Mouse (Mus musculus): ENCODE results near the gene Pigg.

Pigg gene

DNA sequence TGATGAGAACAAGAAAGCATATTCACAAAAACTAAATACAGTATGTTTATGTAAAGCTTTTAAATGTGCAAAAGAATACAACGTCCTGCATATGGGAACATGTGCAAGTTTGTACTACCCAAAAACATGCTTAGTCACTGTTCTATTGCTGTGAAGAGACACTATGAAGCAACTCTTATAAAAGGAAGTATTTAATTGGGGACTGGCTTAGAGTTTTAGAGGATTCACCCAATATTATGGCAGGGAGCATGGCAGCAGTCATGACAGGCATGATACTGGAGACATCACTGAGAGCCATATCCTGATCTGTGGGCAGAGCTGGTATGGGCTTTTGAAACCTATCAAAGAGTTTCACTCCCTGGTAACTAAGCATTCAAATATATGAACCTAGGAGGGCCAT is 45.5 kb downstream of the Pigg start:
- CTCF ChIA-PET: no interaction called here

DNA sequence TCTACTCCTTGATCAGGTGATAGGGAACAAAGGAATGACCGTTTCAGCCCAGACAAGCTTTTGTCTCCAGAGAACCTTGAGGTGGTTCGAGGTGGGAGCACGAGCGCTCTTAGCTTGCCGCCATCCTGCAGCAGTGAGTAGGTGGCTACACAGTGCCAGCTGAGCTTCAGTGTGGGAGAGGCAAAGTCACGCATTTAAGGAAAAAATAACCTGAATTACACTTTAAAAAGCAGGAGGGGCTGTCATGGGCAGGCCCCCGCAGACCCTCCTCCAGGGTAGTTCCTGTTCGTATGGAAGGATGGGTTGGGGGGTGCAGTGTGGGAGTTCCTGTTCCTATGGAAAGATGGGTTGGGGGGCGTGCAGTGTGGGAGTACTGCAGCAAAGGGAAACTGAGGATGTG is 47.1 kb downstream of the Pigg start:
- CTCF ChIA-PET: no interaction called here

DNA sequence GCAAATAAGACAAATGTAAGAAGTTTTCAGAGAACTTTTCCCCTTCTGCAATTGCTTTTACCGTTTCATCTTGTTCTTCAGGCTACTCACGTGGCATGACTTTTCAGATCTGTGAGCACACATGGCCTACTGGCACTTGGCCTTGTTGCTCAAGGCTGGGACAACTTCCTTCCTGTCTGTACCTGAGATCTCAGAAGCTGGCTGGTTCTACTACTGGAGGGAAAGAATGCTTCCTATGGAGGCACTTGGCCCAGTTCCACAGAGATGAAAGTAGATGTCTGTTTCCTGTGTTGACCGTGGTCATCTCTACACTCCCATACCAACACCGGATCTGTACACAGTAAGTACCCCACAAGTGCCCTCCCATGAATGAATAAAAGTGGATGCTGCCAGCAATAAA is 47.8 kb downstream of the Pigg start:
- CTCF ChIA-PET: no interaction called here

DNA sequence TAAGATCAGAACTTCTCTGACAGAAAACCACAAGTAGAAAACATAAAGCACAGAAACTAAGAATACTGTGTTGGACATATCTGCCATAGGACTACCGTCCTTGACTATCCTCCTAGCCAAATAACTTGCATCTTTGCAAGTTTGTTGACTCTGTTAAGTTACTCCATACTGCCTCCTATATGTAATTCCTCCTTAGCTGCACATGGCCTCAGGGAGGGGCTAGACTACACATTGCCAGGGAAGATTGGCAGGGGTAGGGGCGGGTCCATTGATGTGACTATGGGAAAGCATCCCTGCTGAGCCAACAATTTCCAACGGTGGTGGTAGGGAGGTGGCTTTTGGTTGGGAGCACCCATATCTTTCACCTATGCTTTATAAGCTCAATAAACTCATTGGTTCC is 49.9 kb downstream of the Pigg start:
- CTCF ChIA-PET: no interaction called here

DNA sequence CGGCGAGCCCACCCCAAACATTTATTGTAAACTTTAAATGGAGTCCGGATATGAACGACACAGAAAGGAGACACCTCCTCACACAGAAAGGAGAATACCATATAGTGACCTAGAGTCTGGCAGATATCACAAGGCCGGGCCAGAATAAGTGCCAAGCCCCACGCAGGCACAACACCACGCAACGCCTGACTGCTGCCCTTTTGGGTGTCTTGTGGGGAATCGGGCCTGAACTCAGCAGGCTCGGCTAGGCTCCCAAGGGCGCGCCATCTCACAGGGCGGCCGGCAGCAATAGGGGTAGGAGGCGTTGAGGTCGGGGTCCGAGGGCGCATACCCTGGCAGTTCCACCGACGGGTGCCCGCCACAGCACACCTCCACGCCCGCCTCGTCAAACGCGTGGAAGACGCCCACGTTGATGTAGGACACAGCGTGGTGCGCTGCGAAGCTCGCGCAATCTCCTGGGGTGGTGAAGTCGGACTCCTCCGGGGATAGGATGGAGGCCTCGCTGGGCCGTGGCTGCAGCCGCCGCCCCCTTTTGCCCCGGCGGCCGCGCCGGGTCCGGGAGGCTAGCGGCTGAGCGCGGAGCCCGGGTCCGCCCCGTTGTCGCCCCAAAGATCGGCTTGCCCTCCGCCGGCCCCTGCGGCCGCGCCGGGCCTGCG is 54.0 kb downstream of the Pigg start:
- CTCF ChIA-PET: no interaction called here

DNA sequence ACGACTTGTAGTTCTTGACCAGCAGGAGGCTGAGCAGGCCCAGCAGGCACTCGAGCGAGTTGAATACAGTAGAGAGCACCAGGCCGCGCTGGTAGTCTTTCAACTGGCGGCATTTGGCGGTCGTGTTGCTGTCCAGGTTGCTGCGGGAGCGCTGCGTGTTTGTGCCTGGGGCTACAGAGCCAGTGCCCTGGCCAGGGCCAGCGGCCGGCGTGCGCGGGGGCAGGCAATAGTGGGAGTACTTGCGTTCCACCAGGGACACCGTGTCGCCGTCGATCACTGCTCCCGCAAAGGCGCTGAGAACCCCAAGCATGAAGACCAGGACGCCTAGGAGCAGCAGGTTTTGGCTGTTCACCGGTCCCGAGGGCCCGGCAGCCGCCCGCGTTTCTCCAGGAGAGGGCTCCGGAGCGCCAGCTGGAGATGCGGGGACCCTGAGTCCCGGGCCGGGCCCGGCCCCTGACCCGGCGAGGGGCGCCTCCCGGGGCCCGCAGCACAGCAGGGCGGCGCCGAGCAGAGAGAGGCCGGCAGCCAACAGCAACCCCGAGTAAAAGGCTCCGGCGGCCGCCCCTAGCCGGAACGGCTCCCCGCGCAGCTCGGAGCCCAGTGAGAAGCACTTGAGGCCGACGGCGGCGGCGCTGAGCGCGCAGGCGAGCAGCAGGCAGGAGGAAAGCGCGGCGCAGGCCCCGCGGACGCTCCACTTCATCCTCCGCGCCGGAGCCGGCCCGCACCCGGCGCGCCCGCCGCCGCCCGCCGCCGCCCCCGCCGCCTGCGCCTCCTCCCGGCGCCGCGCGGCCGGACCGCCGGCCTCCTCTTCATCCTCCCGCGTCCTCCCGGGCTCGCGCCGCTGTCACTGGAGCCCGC is 54.8 kb downstream of the Pigg start:
- CTCF ChIA-PET: no interaction called here

DNA sequence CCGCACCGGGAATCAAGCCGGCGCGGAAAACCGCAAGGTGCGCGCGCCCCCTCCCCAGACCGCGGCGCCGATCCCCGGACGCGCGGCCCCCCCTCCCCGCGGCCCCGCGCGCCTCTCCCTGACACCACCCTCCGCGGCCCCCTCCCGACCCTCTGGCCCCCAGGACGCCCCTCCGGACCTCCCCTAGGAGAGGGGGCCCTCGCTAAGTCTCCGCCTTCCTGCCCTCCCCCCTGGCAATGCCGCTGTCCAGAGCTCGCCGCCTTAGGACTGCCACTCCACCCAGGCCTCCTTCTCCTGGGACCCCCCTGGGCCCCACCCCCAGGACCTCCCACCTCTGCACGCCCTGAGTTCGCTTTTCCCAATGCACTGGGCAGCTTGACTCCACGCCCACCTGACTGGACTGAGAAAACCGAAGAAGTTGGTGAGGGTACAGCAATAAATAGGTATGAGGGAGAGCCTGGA is 55.5 kb downstream of the Pigg start, which contains the start of gene Gm42517:
Gene Gm42517, minus strand, starts transcription at position 52 of the 462 bp plus-strand sequence.
- CTCF ChIA-PET: no interaction called here

DNA sequence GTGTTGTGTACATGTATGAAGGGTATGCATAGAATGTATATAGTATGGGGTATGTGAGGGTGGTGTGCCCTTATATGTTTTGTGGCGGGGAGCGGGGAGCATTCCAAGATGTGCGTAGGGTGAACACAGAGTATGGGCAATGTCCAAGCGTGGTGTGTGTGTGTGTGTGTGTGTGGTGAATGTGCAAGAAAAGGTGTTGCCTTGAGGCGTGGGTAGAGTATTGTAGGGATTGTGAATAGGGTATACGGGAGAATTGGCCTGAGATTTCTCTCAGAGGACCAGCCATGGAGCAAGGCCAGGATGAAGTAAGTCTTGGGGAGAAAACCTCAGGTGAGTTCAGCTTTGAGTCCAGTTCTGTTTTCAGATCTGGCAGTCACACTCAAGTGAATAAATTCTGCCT is 56.0 kb downstream of the Pigg start:
- CTCF ChIA-PET: no interaction called here

DNA sequence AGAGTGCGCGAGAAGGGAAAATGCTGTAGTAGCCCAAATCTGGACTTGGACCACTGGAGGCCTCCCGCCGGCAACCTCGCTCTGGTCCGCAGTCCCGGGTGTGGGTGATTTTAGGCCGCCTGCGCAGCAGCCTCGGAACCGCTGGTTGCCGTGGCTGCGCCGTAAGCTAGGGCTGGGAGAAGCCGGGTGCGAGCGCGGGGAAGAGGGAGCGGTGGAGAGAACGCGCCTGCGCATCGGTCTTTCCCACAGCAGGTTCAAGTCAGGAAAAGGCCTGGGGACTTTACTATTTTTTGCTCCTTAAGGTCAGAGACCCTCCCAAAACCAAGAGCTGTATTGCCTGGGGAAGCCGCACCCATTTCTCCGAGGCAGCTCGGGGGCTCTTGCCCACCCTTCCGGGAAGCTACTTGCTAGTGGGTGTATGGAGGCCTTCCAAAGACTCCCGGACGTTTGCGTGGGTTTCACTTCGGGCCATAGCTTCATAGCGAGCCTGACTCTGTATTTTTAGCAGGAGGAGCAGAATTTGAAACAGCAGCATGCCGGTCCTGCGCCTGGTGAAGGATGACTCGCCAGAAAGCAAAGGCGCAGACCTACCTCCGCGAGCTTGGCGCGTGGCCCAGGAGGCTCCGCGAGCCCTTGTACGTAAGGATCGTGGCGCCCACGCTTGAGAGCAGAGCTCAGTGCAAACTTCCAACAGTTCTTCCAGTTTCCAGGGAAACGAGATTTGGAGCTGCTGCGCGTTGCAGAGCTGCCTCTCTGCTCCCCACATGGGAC is 56.6 kb downstream of the Pigg start:
- CTCF ChIA-PET: no interaction called here

DNA sequence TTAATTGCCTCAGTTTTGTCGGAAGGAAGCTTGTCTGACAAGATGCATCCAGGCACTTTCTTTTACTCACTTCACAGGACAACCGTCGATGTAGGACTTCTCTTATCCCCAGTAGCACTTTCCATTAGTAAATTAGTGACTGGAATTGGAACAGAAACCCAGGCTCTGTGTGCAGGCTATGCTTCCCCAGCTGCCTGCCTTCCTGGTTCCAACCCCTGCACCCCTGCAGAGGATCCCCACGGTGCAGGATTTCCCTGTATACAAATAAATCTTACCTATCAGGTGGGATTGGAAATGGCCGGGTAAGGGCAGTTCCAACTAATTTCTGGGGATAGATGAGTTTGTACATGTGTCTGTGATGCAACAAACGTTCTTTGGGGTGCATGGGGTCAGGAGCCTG is 57.6 kb downstream of the Pigg start:
- CTCF ChIA-PET: no interaction called here

DNA sequence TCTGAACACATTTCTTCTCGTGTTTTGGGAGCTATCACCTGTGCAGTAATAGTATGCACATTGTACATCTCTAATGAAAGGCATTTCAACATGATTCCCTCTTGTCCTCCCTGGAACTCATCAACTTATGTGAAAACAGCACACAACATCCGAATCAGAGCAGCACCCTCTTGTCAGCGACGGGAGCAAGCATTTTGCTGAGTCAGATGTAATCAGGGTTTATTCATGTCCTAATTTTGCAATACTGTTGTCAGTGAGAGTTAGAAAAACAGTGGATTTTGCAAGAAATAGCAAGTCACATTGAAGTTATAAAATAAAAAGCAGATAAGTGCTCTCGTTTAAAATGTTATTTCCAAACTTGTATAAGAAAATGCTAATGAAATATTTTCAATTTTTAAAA is 61.7 kb downstream of the Pigg start:
- CTCF ChIA-PET: interaction anchor here (0.6 kb wide), 1 partner anchor 308 kb away, joined by 8 read pairs; no protein-coding TSS in a partner anchor

DNA sequence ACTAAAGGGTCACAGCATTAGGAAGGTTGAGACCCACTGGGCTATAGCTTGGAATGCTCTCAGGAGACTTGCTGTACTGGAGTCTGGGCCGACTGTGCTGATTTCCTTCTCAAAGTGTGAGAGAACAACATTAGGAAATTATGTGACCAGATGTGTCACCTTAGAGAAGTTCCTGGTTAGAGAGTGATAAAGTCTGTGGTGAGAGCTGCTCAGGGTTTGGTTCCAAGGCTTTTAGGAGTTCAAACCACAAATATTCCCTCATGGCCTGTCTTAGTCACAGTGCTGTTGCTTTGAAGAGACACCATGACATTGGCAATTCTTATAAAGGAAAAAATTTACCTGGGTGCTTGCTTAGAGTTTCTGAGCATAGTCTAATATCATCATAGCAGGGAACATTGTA is 63.6 kb downstream of the Pigg start:
- CTCF ChIA-PET: no interaction called here

DNA sequence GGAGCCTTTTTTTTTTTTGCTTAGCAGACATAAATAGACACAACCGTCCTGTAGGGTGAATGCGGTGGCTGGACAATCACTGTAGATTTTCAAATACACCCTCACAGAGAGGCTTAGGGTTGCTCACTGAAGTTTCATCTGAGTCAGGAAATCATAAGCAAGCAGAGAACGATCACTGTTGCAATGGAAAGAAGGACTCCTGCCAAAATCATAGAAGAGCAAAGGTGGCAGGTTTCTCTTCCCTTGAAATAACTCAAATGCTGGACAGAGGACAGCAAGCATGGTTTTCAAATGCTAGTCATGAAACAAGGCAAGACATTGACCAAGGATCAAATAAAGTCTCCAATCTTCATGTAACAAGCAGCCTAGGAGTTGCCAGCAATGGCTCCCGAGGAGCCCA is 65.9 kb downstream of the Pigg start:
- CTCF ChIA-PET: no interaction called here

DNA sequence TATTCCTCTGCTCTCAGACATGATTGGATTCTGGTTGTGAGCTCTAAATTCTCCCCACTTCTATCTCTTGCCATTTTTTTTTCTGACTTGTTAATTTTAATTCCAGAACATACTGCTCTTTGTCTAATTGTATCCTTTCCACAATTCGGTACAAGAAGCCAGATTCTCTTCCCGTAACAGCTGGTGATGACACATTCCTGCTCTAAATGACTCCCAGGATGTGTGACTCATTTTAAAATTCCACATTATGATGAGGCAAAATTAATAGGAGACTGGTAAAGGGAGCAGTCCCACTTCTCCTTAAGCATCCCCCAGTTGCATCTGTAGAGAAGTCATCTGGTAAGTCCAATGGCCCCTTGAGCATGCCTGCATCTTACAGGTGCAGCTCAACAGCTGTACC is 73.2 kb downstream of the Pigg start:
- CTCF ChIA-PET: no interaction called here

DNA sequence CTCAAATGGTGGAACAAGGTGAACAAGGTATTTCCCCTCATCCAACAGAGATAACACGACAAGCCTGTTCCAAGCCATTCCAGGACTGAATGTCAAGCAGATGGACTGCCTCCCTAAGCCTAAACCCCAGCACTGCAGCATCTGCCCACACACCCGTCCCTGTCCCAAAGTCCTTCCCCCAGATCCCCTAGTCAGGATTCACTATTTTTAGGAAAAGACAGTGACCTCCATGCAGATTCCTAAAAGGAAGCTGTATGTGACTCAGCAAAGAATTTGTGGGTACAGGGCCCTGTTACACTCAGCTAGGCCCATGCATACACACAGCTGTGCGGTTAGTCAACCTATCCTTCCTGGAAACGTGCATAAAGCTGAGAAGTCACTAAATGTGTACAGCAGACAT is 74.0 kb downstream of the Pigg start:
- CTCF ChIA-PET: no interaction called here

DNA sequence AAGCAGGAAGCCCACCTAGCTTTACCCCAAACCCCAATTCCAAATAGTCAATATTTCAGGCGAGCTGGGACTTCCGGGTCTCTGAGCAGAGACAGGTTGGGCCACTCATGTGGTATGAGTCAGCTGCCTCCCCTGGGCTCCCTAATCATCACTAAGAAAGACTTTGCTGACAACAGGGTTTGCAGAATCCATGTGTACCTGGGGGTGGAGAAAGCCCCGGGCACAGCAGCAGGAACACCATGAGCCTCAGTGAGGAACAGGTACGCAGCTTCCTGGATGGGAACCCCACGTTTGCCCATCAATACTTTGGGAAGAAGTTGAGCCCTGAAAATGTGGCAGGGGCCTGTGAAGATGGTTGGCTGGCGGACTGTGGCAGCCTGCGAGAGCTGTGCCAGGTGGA is 75.8 kb downstream of the Pigg start, which contains the start of gene Pde6b:
Gene Pde6b, plus strand, starts transcription at position 191 of the 400 bp plus-strand sequence.
- CTCF ChIA-PET: interaction anchor here (0.6 kb wide), 1 partner anchor 1411 kb away, joined by 4 read pairs; no protein-coding TSS in a partner anchor

DNA sequence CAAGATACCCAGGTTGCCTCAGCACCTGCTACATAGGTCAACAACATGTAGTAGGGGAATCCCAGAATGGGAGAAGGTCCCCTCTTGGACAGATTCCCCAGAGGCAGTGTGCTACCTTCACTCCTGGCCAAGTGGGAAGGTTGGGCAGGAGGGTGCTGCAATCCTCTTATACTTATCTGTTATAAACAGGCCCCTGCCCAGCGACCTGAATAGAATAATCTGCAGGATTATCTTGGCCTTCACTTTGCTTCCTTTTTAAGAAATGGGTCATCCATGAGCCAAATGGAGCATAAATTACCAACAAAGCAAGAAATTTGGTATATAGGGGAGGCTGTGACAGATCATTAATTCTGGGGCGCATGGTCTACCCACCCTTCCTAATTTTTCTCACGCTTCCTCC is 77.3 kb downstream of the Pigg start:
- CTCF ChIA-PET: no interaction called here
